Mouse (Mus musculus) small intestine, adult 2 months (tissue): ENCODE data around the gene Kncn.

Experiments used
- CTCF ChIP-seq: fragments of 200-500 bp; IDR thresholded peaks from 2 replicates; pipeline ENCODE4 v1.5.1; 2012; ENCODE audit warnings: low read depth, mild to moderate bottlenecking, control low read depth, inconsistent platforms, low read length, moderate library complexity, mixed read lengths; ENCODE audit not compliant: insufficient replicate concordance, insufficient read length; ENCODE audit errors: extremely low read depth
- POLR2A ChIP-seq: fragments of 200-500 bp; IDR thresholded peaks from 2 replicates; pipeline ENCODE4 v1.6.1; 2012; ENCODE audit warnings: low read depth, mild to moderate bottlenecking, control low read depth, inconsistent platforms, low read length, moderate library complexity

GRCm38 (mm10) chr4:115936646-115937045, 52.4 kb downstream of the Kncn start:
- no peak for TF ChIP-seq CTCF
- no peak for TF ChIP-seq POLR2A
